Mouse (Mus musculus) cerebellum, adult 9-11 months (tissue): ENCODE data around the gene Nop53.
A peak's percentile ranks its signal among the peaks of the same experiment; 100 is the strongest.

Source experiments
- DNase-seq: peaks from one replicate; pipeline ENCODE4 v3.0.0; 2022

Gene Nop53

DNA sequence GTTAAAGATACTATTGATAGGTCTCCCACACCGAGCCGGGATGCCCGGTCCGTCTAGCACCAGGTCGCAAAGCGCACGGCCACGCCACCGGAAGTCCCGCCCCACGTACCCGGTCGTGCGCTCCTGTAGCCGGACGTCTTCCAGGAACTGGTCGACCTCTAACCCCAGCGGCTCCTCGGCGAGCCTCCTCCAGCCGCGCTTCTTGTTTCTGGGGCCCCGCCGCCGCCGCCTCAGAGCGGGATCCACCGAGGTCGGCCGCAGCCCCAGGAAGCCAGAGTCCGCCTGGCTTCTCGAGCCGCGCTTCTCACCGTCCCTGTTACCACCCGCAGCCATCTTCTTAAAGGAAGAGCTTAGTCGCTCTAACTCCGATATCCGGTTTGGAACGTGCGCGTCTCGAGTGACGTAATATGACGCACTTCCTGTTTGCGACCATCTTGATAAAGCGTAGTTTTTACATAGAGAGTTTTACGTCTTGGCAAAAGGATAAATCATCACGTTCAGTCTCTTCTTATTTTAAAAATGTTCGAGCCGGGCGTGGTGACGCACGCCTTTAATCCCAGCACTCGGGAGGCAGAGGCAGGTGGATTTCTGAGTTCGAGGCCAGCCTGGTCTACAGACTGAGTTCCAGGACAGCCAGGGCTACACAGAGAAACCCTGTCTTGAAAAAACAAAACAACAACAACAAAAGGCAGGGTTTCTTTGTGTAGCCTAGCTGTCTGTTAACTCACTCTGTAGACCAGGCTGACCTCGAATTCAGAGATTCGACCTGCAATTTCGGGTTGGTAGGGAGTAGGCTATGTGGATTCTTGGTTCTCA lies at the start of gene Nop53:
Gene Nop53 (minus strand): TSS at position 354 of the 816 bp plus-strand sequence.
- DNase-seq: peak; percentile 96

DNA sequence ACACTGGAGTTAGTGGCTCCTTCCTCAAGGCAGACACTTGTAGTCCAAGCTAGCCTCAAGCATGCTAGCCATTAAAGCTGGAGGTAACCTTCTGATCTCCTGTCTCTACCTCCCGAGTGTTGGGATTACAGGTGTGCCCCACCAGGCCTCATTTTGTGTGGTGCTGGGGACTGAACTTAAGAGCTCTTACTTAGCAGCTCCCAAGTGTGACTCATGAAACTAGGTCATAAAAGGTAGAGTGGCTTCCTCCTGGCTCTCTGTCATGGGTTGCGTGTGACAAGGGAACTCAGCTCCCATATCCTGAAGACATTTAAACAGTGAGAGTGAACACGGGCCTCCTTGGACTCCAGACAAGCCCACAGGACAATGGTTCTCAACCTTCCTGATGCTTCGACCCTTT lies 47.9 kb upstream of the Nop53 start:
- no peak for DNase-seq

DNA sequence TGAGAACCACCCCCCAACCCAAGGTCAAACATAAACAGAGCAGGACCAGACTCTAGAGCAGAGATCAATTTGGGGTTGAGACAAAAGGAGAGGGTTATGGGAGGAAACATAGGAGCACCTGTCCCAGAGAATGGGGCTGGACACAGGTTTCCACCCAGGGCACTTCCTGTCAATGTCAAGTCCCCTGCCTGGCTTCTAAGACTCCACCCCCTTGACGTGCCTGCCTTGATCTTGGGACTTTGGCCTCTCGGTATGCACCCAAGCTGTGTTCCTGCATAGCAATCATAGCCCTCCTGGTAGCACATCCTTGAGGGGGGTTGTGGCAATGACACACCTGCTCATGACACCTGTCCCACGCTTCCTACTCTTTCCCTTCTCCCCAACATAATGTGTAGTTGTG lies 47.3 kb upstream of the Nop53 start:
- DNase-seq: no peak

DNA sequence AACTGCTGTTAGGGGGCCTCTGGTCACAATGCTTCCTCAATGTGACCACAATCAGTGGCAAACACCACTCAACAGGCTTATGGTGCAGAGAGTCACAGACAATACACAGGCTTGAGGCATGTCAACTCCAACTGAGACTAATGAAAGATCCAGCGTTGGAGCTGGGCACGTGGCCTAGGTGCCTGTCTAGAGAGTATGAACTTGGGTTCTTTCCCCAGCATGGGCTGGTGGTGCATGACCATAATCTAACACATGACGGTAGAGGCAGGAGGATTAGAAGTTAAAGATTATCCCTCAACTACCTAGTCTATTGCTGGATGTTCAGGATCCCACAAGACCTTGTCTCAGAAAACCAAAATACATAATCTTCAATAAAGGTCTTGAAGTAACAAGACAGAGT lies 45.9 kb upstream of the Nop53 start:
- no peak for DNase-seq

DNA sequence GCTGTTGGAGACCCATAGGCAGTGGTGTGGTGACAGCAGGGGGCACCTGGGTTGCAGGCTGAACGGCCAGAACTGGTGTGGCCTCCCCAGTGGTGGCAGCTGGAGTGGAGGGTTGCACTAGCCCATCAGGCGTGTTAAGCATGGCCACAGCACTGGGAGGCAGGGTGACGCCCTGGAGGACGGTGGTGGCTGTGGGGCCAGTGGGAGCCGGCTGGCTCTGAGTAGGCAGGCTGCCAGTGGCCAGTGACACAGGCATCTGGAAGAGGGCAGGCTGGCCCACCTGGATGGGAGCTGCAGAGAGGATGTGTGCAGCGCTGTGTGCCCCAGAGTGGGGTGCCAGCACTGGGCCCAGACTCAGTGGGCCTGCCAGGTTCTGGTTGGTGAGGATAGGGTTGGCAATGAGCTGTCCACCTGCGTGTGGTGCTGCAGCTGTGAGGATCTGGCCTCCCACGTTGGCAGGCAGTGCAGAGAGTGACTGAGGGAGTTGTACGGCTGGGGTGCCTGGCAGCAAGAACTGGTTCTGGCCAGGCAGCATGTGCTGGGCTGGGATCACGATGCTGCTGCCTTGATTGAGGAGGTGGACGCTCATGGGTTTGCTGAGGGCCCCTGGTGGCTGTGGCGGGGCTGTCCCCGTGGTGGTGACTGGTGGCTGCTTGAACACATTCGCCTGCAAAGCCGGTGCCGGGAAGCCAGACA lies 41.9 kb upstream of the Nop53 start:
- no peak for DNase-seq

DNA sequence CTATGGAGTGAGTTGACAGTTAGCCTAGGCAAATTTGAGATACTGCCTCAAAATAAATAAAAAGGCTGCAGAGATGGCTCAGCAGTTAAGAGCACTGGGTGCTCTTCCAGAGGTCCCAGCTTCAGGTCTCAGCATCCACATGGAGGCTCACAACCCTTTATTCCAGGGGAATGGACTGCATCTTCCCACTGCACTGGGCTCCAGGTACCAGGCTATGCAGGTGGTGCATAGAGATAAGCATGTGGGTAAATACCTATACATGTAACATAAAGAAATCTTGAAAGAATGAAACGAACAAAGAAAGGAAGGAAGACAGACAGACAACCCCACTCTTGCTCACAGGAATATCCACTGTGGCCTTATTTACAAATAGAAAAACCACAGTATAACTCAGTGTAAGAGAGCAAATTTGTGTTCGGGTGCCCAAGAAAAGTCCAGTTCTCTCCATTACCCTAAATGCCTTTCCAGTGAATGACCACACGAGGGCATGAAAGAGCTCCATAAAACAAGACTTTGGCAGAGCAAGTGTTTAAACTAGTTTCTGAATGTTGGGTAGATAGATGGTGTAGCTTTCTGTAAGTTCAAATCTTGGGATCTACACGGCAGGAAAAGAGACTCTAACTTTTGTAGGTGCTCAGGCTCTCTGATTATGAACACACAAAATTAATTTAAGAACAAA lies 37.0 kb upstream of the Nop53 start:
- DNase-seq: no peak

DNA sequence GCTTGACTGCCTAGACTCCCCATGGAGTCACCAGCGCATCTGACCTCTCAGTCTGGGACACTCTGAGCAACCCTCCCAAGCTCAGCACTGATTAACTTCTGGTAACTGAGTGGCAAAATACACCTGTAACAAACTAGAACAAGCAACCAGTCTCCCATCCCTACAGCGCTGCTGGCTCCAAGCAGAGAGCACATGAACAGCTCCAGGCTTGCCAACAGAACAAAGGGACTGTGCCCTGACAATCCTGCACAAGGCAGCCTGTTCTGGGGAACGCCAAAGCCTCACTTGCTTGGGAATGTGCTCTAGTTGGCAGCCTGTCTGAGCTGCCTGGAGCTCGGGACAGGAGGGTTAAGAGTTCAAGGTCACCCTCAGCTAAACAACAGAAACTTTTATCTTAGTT lies 35.7 kb upstream of the Nop53 start:
- peak; percentile 35 for DNase-seq

DNA sequence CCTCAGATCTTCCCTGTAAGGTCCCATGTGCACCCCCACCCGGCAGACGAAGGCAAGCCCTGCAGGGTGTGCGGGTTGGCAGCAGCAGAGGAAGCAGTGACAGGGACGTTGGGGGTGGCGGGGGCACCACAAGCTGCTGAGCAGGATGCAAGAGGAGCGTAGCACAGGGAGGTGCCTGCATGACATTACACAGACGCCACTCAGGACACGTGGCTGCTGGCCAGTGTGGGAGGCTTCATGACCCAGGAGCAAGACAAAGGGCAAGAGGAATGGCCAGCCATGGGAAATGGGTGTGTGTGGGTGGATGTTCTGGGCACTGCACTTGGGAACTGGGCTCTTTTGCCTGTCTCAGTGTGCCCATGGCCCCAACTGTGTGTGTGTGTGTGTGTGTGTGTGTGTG lies 34.4 kb upstream of the Nop53 start:
- peak; percentile 44 for DNase-seq

DNA sequence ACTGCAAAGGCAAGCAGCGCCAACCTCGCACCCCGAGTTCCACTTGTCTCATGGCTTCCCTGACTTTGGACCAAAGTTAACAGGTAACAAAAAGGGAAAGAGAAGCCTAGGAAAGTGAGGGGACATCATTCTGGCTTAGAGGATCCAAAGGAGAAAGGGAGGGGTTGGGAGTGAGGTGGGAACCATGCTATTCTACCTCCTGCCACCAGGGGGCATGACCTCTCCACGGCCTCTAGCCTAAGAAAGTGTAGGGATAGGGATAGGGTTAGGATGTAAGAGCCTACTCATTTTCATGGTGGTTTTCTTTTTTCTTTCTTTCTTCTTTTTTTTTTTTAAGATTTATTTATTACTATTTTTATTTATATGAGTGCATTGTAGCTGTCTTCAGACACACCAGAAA lies 30.0 kb upstream of the Nop53 start:
- DNase-seq: peak; percentile 64

DNA sequence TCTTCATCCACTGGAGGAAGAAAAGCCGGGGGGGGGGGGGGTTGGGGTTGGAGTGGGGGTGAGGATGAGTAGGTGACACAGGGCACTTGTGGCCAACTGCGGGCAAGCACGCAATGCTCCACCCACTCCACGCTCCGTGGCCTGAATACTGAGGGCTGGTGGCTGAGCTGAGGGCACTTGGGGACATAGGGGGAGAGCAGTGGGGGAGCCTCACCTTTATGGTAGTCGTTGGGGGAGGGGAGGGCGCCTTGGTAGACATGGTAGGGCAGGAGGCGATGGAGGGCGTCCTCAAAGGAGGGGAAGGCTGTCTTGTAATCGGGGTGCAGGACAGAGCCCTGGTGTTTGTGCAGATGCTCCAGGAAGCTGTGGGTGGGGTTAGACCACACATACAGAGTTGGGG lies 29.6 kb upstream of the Nop53 start:
- DNase-seq: peak; percentile 60

DNA sequence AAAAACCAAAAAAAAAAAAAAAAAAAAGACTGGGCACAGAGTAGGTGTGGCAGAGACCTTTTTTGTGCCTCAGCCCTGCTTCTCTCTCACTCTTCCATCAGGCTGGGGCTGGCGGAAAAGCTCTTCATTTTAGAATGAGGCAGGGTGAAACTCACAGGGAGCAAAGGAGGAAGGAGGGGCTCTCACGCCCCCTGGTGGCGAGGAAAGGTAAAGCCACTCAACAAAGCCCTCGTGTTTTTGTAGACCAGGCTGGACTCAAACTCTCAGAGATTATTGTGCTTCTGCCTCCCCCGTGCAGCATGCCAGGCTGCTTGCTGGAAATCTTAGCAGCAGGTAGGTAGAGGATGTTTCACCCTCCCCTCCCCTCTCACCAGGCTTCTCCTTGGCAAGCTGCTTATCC lies 28.8 kb upstream of the Nop53 start:
- DNase-seq: peak; percentile 67

DNA sequence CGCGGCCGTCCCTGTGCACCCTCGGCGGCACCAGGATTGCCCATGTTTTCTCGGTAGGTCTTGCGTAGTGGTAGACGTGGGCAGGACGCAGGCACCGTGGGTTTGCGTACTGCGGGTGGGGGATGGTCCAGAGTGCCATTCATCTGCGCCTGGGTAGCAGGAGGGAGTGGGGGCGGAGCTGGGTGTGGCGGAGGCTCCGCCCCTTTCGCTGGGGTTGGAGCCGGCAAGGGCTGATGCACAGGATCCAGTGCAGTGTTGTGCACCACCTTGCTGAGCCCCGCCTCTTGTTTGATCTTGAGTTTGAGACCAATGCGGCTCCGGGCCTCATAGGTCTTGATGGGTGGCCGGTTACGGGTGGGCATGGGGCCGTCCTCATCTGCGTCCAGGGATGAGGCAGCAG lies 26.4 kb upstream of the Nop53 start:
- no peak for DNase-seq

DNA sequence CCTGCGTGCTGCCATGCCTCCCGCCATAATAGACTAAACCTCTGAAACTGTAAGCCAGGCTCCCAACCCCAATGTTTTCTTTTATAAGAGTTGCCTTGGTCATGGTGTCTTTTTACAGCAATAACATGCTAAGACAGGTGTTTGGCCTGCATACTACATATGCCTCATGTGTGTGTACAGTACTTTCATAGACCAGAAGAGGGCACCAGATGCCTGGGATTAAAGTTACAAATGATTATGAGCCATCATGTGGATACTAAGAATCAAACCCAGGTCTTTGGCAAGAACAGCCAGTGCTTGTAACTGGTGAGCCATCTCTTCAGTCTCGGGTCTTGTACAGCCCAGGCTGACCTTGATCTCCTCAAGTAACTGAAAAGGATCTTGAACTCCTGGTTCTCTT lies 23.8 kb upstream of the Nop53 start:
- no peak for DNase-seq

DNA sequence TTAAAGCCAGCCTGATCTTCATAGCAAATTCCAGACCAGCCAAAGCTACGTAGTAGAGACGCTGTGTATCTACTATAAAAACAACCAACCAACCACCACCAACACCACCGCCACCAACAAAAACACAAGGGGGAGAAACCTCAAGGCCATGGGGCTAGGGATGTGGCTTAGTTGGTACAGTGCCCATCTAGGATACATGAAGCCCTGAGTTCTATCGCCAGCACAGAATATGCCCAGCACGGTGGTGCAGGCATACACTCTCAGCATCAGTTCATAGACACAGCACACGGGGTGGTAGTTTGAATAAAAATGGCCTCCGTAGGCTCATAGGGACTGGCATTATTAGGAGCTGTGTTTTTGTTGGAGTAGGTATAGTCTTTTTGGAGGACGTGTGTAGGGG lies 22.4 kb upstream of the Nop53 start:
- peak; percentile 14 for DNase-seq

DNA sequence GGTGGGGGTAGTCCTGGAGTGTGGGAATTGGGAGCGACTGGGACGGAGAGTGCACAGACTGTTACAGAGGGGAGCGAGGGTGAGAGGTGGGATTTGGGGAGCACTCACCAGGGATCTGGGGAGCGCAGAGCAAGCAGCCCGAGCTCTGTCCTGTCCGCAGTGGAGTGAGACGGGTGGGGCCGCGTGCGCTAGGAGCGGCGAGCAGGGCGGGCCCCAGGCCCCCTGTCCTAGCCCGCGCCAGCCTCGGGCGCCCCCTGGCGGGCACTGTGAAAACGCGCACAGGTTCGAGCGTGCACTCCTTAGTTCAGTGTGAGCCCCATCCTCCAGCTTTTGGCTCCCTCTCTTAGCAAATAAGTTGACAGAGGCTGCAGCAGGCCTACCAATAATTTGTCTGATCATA lies 21.4 kb upstream of the Nop53 start, which contains the start of gene Ehd2:
Gene Ehd2 (minus strand): TSS at position 256 of the 400 bp plus-strand sequence.
- peak; percentile 75 for DNase-seq

DNA sequence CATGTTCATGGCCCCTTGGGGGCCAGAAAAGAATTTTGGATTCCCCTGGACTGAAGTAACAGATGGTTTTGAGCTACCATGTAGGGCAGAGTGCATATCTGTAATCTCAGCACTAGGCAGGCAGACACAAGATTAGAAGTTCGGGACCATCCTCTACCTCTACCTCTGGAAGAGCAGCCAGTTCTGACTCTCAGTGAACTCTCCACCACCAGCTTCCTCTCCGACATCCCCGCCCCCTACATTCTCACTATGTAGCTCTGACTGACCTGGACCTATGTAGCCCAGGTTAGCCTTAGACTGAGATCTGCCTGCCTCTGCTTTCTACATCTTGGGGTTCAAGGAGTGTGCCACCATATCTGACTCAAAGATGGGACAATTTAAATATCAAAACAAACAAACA lies 20.6 kb upstream of the Nop53 start:
- peak; percentile 14 for DNase-seq

DNA sequence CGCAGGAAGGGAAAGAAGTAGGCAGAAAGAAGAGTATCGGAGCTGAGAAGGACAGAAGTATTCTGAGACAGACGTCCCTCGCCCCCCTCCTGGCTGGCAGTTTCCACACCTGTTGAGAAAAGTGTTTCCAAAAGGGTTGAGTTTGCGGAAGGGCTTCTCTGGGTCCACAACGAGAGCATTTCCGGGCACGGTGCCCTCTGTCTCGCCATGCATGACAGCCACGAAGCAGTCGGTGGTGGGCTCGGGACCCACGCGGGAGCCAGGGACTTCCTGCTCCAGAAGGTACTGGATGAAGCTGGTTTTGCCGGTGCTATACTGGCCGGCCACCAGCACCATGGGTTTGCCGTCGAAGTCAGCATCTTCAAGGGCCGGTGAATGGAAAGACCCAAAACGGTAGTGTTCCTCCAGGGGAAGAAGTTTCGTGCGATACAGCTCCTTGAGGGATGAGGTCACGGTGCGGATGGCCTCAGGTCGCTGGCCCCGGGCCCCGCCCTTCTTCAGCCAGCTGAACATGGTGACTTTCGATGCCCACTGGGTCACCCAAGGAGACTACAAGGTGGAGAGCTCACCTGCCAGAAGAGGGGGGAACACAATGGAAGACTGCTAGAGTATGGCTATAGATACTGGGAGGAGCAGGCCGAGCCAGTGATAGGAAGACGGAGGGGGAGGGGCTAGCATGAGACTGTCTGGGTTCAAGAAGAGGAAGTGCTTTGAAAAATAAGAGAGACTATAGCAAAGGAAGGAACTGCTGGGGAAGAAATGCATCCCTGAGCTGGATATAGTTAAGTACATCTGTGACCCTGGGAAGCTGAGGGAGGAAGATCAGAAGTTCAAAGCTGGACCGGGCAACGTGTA lies 18.2 kb upstream of the Nop53 start:
- DNase-seq: no peak

DNA sequence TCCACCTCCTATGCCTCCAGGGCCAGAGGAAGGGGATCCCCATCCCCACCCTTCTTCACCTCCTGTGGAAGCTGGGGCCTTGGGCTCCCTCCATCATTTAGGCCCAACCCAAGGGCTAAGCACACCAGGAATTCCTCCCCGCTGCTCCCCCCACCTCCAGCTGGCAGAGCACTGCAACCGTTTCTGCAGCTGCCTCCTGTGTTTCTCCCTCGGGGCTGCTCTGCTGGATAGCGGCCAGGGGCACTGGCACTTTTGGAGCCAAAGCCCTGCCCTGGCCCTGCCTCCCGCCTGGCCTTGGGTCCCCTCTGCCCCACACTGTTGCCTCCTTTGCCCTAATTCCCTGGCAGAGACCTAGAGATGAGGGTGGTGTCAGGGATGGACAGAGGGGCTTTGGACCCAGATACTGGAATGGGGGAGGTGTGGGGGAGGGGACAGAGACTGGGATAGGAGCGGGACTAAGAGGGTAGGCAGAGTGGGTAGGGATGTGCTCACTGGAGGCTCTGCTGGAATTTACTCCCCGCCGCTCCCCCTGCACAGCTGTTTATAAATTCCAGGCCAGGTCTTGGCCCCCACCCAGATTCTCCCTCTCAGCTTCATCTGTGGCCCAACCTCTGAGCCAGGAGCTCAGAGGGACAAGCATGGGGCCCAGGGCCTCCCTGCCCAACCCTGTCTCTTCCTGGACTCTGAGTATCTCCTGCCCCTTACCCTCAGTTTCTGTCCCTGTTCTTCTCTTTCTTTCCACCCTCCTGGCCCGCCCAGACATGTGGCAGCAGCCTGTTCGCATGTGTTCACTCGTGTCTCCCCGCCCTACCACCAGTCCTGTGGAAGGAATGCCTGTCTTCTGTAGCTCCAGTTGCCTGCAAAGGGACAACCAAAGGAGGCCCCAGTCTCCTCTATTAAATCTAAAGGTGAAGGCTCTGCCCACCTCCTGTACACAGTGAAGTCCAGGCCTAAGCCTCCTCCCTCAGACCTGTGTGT lies 16.7 kb upstream of the Nop53 start:
- no peak for DNase-seq

DNA sequence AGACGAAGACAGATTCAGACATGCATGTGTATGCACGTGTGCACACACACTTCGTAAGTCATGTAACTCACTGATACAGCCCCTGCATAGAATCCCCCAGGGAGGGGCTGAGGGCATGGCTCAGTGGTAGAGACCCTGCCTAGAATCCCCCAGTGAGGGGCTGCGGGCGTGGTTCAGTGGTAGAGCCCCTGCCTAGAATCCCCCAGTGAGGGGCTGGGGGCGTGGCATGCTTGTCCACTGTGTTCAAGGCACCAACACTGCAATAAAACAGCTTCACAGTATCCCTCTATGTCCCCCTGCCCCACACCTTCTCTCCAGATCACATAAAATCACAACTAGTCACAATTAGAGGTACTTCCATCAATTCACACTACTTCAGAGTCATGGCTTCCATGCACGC lies 15.9 kb upstream of the Nop53 start:
- DNase-seq: no peak

DNA sequence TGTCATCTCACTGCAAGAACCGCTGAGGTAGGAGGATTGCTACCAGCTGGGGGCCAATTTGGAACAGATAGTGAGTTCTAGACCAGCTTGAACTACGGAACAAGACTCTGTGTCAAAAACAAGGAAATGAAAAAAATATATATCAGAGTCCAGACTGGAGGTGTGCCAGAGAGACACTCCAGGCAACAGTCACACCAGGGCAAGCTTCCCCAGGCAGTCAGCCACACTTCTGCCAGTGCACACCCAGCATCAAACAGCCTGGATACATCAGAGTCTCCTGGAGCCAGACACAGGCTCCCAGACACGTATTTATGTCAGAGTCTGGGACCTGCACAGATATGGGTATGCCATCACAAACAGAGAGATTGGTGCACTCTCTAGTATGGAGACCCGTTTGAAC lies 15.4 kb upstream of the Nop53 start:
- DNase-seq: no peak

DNA sequence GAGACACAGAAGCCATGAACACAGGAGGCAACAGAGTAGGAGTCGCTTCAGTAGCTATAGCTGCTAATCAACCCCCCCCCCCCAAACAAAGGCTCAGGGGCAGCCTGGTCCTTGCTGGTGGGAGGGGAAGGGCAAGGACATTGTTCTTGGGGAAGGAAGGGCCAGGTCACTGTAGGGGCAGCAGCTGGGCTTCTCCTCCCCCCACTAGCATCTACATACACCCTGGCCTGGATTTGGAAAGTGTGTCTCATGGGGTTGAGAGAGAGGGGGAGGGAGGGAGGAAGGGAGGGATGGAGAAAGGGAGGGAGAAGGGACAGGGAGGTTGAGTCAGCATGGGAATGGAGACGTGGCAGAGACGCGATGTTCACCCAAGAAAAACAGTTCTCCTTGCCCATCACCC lies 14.8 kb upstream of the Nop53 start:
- no peak for DNase-seq

DNA sequence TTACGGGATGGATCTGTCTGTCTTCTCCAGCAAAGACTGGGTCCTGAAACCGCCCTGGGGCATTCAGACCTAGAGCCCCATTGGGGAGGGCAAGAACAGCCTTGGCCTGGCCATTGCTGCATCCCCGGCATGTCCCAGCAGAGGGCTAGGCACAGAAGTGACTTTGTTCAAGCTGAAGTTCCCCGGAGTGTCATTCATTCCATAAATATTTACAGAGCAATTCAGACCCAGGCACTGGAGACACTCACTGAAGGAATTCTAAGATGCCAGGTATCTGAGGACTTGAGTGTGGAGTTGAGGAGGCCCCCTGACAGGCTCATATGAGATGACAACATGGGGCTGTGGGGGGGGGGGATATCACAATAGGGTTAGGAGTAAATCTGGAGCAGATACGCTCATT lies 10.3 kb upstream of the Nop53 start:
- no peak for DNase-seq
